Comparison of ENCODE assay signal across 11 mouse cellular contexts in the genomic region with DNA sequence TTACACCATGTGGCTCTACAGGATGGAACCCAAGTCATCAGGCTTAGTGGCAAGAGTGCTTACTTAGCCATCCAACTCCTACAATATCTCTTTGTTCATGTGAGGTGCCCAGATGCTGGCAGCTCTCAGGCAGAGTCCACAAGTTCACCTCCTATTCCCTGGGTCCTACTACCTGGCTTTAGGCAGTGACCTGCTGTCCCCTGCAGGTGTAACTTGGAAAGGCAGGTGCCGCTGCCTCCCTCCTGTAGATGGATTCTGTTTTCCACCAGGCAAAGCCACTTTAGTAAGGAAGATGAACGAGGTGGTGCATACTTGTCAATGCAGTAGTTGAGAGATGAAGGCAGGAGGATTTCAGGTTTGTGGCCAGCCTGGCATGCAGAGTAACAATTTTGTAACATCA. TPM values are rescaled to one million over a fixed set of nuclear protein-coding genes. Genes with fewer than 3 reads are reported as not detected.
A peak's percentile ranks its signal among the peaks of the same experiment; 100 is the strongest.
DNase-seq lines count a peak whose midpoint lies in the region; ATAC-seq and TF ChIP-seq lines count a peak whose summit lies in the region.
"Had no signal": no experiment of that assay in that cellular context is flagged by ENCODE, and none has a peak within 500 bp of the region (broad histone marks: within the 10 kb centered on the region; RNA-seq: fewer than 3 reads in every experiment).

No protein-coding gene starts in this region.

- CTCF ChIA-PET in Patski (lab: Charles Lee): interaction anchor here (1.3 kb wide), 1 partner anchor 10 kb away, joined by 5 read pairs; no protein-coding TSS in a partner anchor

- no peak overlapping the region for H3K4me2 ChIP-seq in liver, postnatal 0 days (ENCODE audit: low read depth, low read length)
- no peak overlapping the region for H3K4me2 ChIP-seq in neural tube, embryonic 15.5 days
- H3K4me2 ChIP-seq: embryonic facial prominence, embryonic 15.5 days; limb, embryonic 12.5 days had no signal

- H3K4me3 ChIP-seq in layer of hippocampus, adult 2 months: no peak overlapping the region
- no peak overlapping the region for H3K4me3 ChIP-seq in liver, postnatal 0 days (ENCODE audit: low read depth, low read length)
- no peak overlapping the region for H3K4me3 ChIP-seq in neural tube, embryonic 15.5 days (replicated peaks)
- H3K4me3 ChIP-seq: embryonic facial prominence, embryonic 15.5 days; limb, embryonic 12.5 days; myocyte had no signal

- DNase-seq in layer of hippocampus, adult 2 months (ENCODE audit: low spot score in 2 of 2): no peak
- no peak for DNase-seq in layer of hippocampus, adult 8-10 months (ENCODE audit: low spot score in 2 of 2)
- no peak for DNase-seq in Patski (ENCODE audit: low read depth, low spot score)
- peak; percentile 66 for DNase-seq in liver, postnatal 0 days
- peak; percentile 71 for DNase-seq in splenic B cell, adult 2 months (ENCODE audit: low read depth, low spot score)
- no peak for DNase-seq in retina, postnatal 1 day

- ATAC-seq in Patski: no peak
- no peak for ATAC-seq in liver, postnatal 0 days
- no peak for ATAC-seq in neural tube, embryonic 15.5 days (ENCODE audit: low FRiP score)

- TF ChIP-seq EP300 in liver, postnatal 0 days (IDR thresholded peaks at IDR 0.05; ENCODE audit: low read depth): no peak

- peaks cover 3% of the 10 kb centered on the region; the same call in 1 of the 2 replicates for H3K4me1 ChIP-seq in liver, postnatal 0 days (ENCODE audit: insufficient read depth)
- no peaks in the 10 kb centered on the region for H3K4me1 ChIP-seq in neural tube, embryonic 15.5 days
- H3K4me1 ChIP-seq: embryonic facial prominence, embryonic 15.5 days; limb, embryonic 12.5 days had no signal

- H3K9me3 ChIP-seq in liver, postnatal 0 days (ENCODE audit: low read length): no peaks in the 10 kb centered on the region
- no peaks in the 10 kb centered on the region for H3K9me3 ChIP-seq in neural tube, embryonic 15.5 days (replicated peaks)
- H3K9me3 ChIP-seq: embryonic facial prominence, embryonic 15.5 days; limb, embryonic 12.5 days had no signal

- H3K36me3 ChIP-seq in liver, postnatal 0 days (replicated peaks; ENCODE audit: insufficient read depth, low read length): no peaks in the 10 kb centered on the region
- H3K36me3 ChIP-seq in splenic B cell, adult 2 months (ENCODE audit: control insufficient read depth, insufficient read depth, low read length, poor library complexity, severe bottlenecking): no peaks in the 10 kb centered on the region
- no peaks in the 10 kb centered on the region for H3K36me3 ChIP-seq in neural tube, embryonic 15.5 days
- H3K36me3 ChIP-seq: embryonic facial prominence, embryonic 15.5 days; limb, embryonic 12.5 days had no signal

- TF ChIP-seq CTCF in layer of hippocampus, adult 2 months (conservative IDR thresholded peaks at IDR 0.05): peak; percentile 51
- peak; percentile 59 for TF ChIP-seq CTCF in Patski (IDR thresholded peaks at IDR 0.05)
- peak; percentile 85 for TF ChIP-seq CTCF in liver, postnatal 0 days (IDR thresholded peaks at IDR 0.05; ENCODE audit: low read depth)

- H3K9ac ChIP-seq in liver, postnatal 0 days (replicated peaks): no peak overlapping the region
- H3K9ac ChIP-seq in neural tube, embryonic 15.5 days (replicated peaks): no peak overlapping the region
- H3K9ac ChIP-seq: embryonic facial prominence, embryonic 15.5 days; limb, embryonic 12.5 days had no signal

- WGBS in liver, postnatal 0 days (ENCODE audit: insufficient replicate concordance): 34% methylated on average over 2 of the region's 2 CpGs
- 39% methylated on average over 2 of the region's 2 CpGs for whole genome bisulfite sequencing in neural tube, embryonic 15.5 days

- no peak overlapping the region for H3K27ac ChIP-seq in layer of hippocampus, adult 2 months
- peak overlapping the region; percentile 44; the same call in 1 of the 2 replicates for H3K27ac ChIP-seq in liver, postnatal 0 days (ENCODE audit: low read depth)
- H3K27ac ChIP-seq in neural tube, embryonic 15.5 days (replicated peaks): no peak overlapping the region
- H3K27ac ChIP-seq: embryonic facial prominence, embryonic 15.5 days; limb, embryonic 12.5 days had no signal

- POLR2A ChIA-PET in Patski (lab: Charles Lee): no interaction called here

- in situ Hi-C loops in Patski (cut with MboI; ENCODE audit: low pct_unique_long_range_greater_than_20kb): loop anchor here (10.0 kb wide), 1 partner anchor 1840 kb away; a partner anchor contains a TSS

- H3K27me3 ChIP-seq in Patski: peaks cover 26% of the 10 kb centered on the region
- H3K27me3 ChIP-seq in liver, postnatal 0 days (ENCODE audit: insufficient read depth, low read length): no peaks in the 10 kb centered on the region
- no peaks in the 10 kb centered on the region for H3K27me3 ChIP-seq in splenic B cell, adult 2 months (ENCODE audit: control insufficient read depth, insufficient read depth, low read length, poor library complexity, severe bottlenecking)
- H3K27me3 ChIP-seq in neural tube, embryonic 15.5 days (replicated peaks): peaks cover 29% of the 10 kb centered on the region

RNA-seq across cellular contexts. Expression of a gene that starts 1.6 kb away (rescaled TPM):
- not detected for total RNA-seq in layer of hippocampus, adult 2 months (2021)
- total RNA-seq in layer of hippocampus, adult 8-10 months (2022): not detected
- not detected for polyA plus RNA-seq in Patski (2021)
- polyA plus RNA-seq in liver, postnatal 0 days (2015; fragmentation: Nextera tagmentation; extraction: Ambion mirVana): not detected in 2 replicates
- not detected in 2 replicates for polyA plus RNA-seq in neural tube, embryonic 15.5 days (2015; fragmentation: Nextera tagmentation; extraction: Ambion mirVana)
- total RNA-seq: heart, postnatal 10 days had no signal
- polyA plus RNA-seq: embryonic facial prominence, embryonic 15.5 days; limb, embryonic 12.5 days; myocyte had no signal

RNA-seq across cellular contexts. Expression of a gene that starts 2.4 kb away (rescaled TPM):
- not detected for total RNA-seq in layer of hippocampus, adult 2 months (2021)
- total RNA-seq in layer of hippocampus, adult 8-10 months (2022): under 1 TPM in 1 of 4 experiments, not detected in 3; 0.14 TPM
- not detected for polyA plus RNA-seq in Patski (2021)
- not detected in 2 replicates for polyA plus RNA-seq in liver, postnatal 0 days (2015; fragmentation: Nextera tagmentation; extraction: Ambion mirVana)
- not detected in 2 replicates for polyA plus RNA-seq in neural tube, embryonic 15.5 days (2015; fragmentation: Nextera tagmentation; extraction: Ambion mirVana)
- total RNA-seq: heart, postnatal 10 days had no signal
- polyA plus RNA-seq: limb, embryonic 12.5 days; myocyte had no signal

RNA-seq across cellular contexts. Expression of a gene that starts 4.5 kb away (rescaled TPM):
- total RNA-seq in layer of hippocampus, adult 2 months (2021): 10 to 100 TPM; 56.1 to 63.4 TPM
- total RNA-seq in layer of hippocampus, adult 8-10 months (2022): 10 to 100 TPM; 53.1 to 64.6 (median 56.2) TPM
- 90.2 TPM for polyA plus RNA-seq in Patski (2021)
- polyA plus RNA-seq in liver, postnatal 0 days (2015; fragmentation: Nextera tagmentation; extraction: Ambion mirVana): 27.5 and 28.4 TPM in 2 replicates
- polyA plus RNA-seq in neural tube, embryonic 15.5 days (2015; fragmentation: Nextera tagmentation; extraction: Ambion mirVana): 78.7 and 86.4 TPM in 2 replicates

RNA-seq across cellular contexts. Expression of a gene that starts 24.8 kb away (rescaled TPM):
- 10 to 100 TPM; 93.4 to 95.1 TPM for total RNA-seq in layer of hippocampus, adult 2 months (2021)
- total RNA-seq in layer of hippocampus, adult 8-10 months (2022): 10 to 100 TPM; 86.8 to 93.2 (median 91.0) TPM
- polyA plus RNA-seq in Patski (2021): 93.1 TPM
- 40.7 and 41.7 TPM in 2 replicates for polyA plus RNA-seq in liver, postnatal 0 days (2015; fragmentation: Nextera tagmentation; extraction: Ambion mirVana)
- 235 and 249 TPM in 2 replicates for polyA plus RNA-seq in neural tube, embryonic 15.5 days (2015; fragmentation: Nextera tagmentation; extraction: Ambion mirVana)

RNA-seq across cellular contexts. Expression of a gene that starts 25.6 kb away (rescaled TPM):
- under 1 TPM; 0.20 to 0.25 TPM for total RNA-seq in layer of hippocampus, adult 2 months (2021)
- total RNA-seq in layer of hippocampus, adult 8-10 months (2022): under 1 TPM in 1 of 4 experiments, not detected in 3; 0.31 TPM
- 0.05 TPM for polyA plus RNA-seq in Patski (2021)
- 0.59 and 0.68 TPM in 2 replicates for polyA plus RNA-seq in liver, postnatal 0 days (2015; fragmentation: Nextera tagmentation; extraction: Ambion mirVana)
- 0.70 TPM in 1 of 2 replicates, not detected in the other for polyA plus RNA-seq in neural tube, embryonic 15.5 days (2015; fragmentation: Nextera tagmentation; extraction: Ambion mirVana)
- total RNA-seq: heart, postnatal 10 days had no signal
- polyA plus RNA-seq: embryonic facial prominence, embryonic 15.5 days; limb, embryonic 12.5 days; myocyte had no signal

Comparison
In these comparisons a context has a peak if more than half of its experiments do, and no peak if none do; other contexts are left out.
1. DNase-seq: peak in liver, postnatal 0 days (single experiment) and splenic B cell, adult 2 months (single experiment); none in layer of hippocampus, adult 2 months (0 of 2), layer of hippocampus, adult 8-10 months (0 of 2), Patski (single experiment) and retina, postnatal 1 day (single experiment).
2. Peak in every context shown above with its lines, with median percentiles within 50 percentile points of each other: CTCF ChIP-seq.